Mouse (Mus musculus) liver, embryonic 12.5 days (tissue): ENCODE results near the gene Catsperg2. TPM values are rescaled to one million over a fixed set of nuclear protein-coding genes. Genes with fewer than 3 reads are reported as not detected.
"Not testable (repeated sequence)": the region's sequence is repeated elsewhere in the genome, so short reads cannot be mapped to it uniquely, and the experiment has no call there.

Experiments used
- ATAC-seq: fragments of 200-750 bp; cut with Nextera tagmentation; 2 replicates; pipeline ENCODE4 v1.8.0; 2017; ENCODE audit warnings: moderate number of reproducible peaks, mild to moderate bottlenecking, moderate library complexity
- H3K27ac ChIP-seq: fragments of 300-500 bp; sonication (generic); 2 replicates; pipeline ENCODE4 v1.5.1; 2016; ENCODE audit warnings: mild to moderate bottlenecking
- H3K27me3 ChIP-seq: fragments of 300-500 bp; sonication (generic); replicated peaks from 2 replicates; pipeline ENCODE4 v1.6.1; 2016; ENCODE audit warnings: mild to moderate bottlenecking, moderate library complexity
- H3K36me3 ChIP-seq: fragments of 300-500 bp; sonication (generic); 2 replicates; pipeline ENCODE4 v1.6.1; 2016; ENCODE audit warnings: mild to moderate bottlenecking, moderate library complexity
- H3K4me1 ChIP-seq: fragments of 300-500 bp; sonication (generic); 2 replicates; pipeline ENCODE4 v1.6.1; 2016
- H3K4me2 ChIP-seq: fragments of 300-500 bp; sonication (generic); 2 replicates; pipeline ENCODE4 v1.6.1; 2016; ENCODE audit warnings: mild to moderate bottlenecking, moderate library complexity
- H3K4me3 ChIP-seq: fragments of 300-500 bp; sonication (generic); 2 replicates; pipeline ENCODE4 v1.5.1; 2016; ENCODE audit warnings: mild to moderate bottlenecking, moderate library complexity
- H3K9ac ChIP-seq: fragments of 300-500 bp; sonication (generic); 2 replicates; pipeline ENCODE4 v1.6.1; 2016; ENCODE audit warnings: mild to moderate bottlenecking, moderate library complexity
- H3K9me3 ChIP-seq: fragments of 300-500 bp; sonication (generic); replicated peaks from 2 replicates; pipeline ENCODE4 v1.6.1; 2016; ENCODE audit warnings: mild to moderate bottlenecking, moderate library complexity
- WGBS: fragments of 180-500 bp; shearing (Covaris S2); methylation state at CpG from one replicate; pipeline ENCODE4 v1.1.7; 2016; ENCODE audit not compliant: insufficient replicate concordance; 5-methylcytosine and 5-hydroxymethylcytosine counted together
- polyA plus RNA-seq: library from polyadenylated mRNA; unstranded; fragments of >200 nt; fragmentation: Nextera tagmentation; extraction: Ambion mirVana; gene quantifications from 2 replicates; pipeline ENCODE4 v1.2.1, GENCODE M21; 2016

Gene Catsperg2
- polyA plus RNA-seq: not detected in 2 replicates

GRCm38 (mm10) chr7:29726860-29727259 is at the start of gene Catsperg2:
Gene Catsperg2, minus strand, starts transcription at chr7:29727032.
- H3K4me1 ChIP-seq, H3K9ac ChIP-seq, H3K27me3 ChIP-seq, ATAC-seq, H3K27ac ChIP-seq, H3K36me3 ChIP-seq, H3K9me3 ChIP-seq, H3K4me3 ChIP-seq: not testable (repeated sequence)
- H3K4me2 ChIP-seq: peak within 1 kb of the TSS; percentile 32
- WGBS: 54% methylated on average over 11 of the region's 11 CpGs

GRCm38 (mm10) chr7:29776568-29776967 is 49.7 kb upstream of the Catsperg2 start:
- peaks cover 16% of the 10 kb centered on the region for H3K9me3 ChIP-seq
- no peak overlapping the region for H3K27ac ChIP-seq
- peaks cover 80% of the 10 kb centered on the region for H3K36me3 ChIP-seq
- no peaks in the 10 kb centered on the region for H3K27me3 ChIP-seq
- no peak overlapping the region for H3K4me3 ChIP-seq
- ATAC-seq: no peak
- no peaks in the 10 kb centered on the region for H3K4me1 ChIP-seq
- no peak overlapping the region for H3K9ac ChIP-seq
- H3K4me2 ChIP-seq: no peak overlapping the region
- WGBS: 91% methylated on average over 19 of the region's 19 CpGs

- no peak overlapping the region for H3K4me3 ChIP-seq
- H3K27ac ChIP-seq: no peak overlapping the region
- no peak overlapping the region for H3K9ac ChIP-seq
- H3K36me3 ChIP-seq: peaks cover 88% of the 10 kb centered on the region
- H3K4me1 ChIP-seq: peaks cover 12% of the 10 kb centered on the region
- ATAC-seq: no peak
- no peaks in the 10 kb centered on the region for H3K27me3 ChIP-seq
- H3K4me2 ChIP-seq: no peak overlapping the region
- peaks cover 16% of the 10 kb centered on the region for H3K9me3 ChIP-seq
- 89% methylated on average over 3 of the region's 3 CpGs for WGBS
Measured at GRCm38 (mm10) chr7:29774371-29774770, 47.5 kb upstream of the Catsperg2 start.

GRCm38 (mm10) chr7:29773503-29773902 is 46.7 kb upstream of the Catsperg2 start:
- H3K4me2 ChIP-seq: no peak overlapping the region
- peaks cover 16% of the 10 kb centered on the region for H3K9me3 ChIP-seq
- no peaks in the 10 kb centered on the region for H3K27me3 ChIP-seq
- no peak overlapping the region for H3K27ac ChIP-seq
- no peak overlapping the region for H3K4me3 ChIP-seq
- no peak for ATAC-seq
- H3K36me3 ChIP-seq: peaks cover 79% of the 10 kb centered on the region
- H3K4me1 ChIP-seq: peaks cover 16% of the 10 kb centered on the region
- WGBS: 88% methylated on average over 7 of the region's 7 CpGs
- H3K9ac ChIP-seq: no peak overlapping the region

GRCm38 (mm10) chr7:29768980-29769379 is 42.1 kb upstream of the Catsperg2 start:
- Histone ChIP-seq H3K27me3 (no peaks in the 10 kb centered on the region), H3K9me3 (no peaks in the 10 kb centered on the region), H3K36me3 (peaks cover 34% of the 10 kb centered on the region), H3K4me2 (peak overlapping the region; percentile 82), H3K4me3 (peak overlapping the region; percentile 80), H3K27ac (peak overlapping the region; percentile 79), H3K9ac (peak overlapping the region; percentile 80), H3K4me1 (peaks cover 24% of the 10 kb centered on the region)
- 3% methylated on average over 10 of the region's 10 CpGs for WGBS
- ATAC-seq: no peak

GRCm38 (mm10) chr7:29768090-29768900 is 41.5 kb upstream of the Catsperg2 start, which contains the start of gene Zfp84:
Gene Zfp84, plus strand, starts transcription at chr7:29768552.
- H3K4me1 ChIP-seq: peaks cover 24% of the 10 kb centered on the region
- WGBS: under 1% methylated on average over 32 of the region's 32 CpGs
- H3K27ac ChIP-seq: peak within 1 kb of the TSS; percentile 79
- peaks cover 27% of the 10 kb centered on the region for H3K36me3 ChIP-seq
- no peaks in the 10 kb centered on the region for H3K27me3 ChIP-seq
- ATAC-seq: peak; percentile 96
- H3K4me3 ChIP-seq: peak within 1 kb of the TSS; percentile 80
- H3K9me3 ChIP-seq: no peaks in the 10 kb centered on the region
- peak within 1 kb of the TSS; percentile 80 for H3K9ac ChIP-seq
- peak within 1 kb of the TSS; percentile 82 for H3K4me2 ChIP-seq

GRCm38 (mm10) chr7:29767058-29767686 is 40.3 kb upstream of the Catsperg2 start:
- peaks cover 24% of the 10 kb centered on the region for H3K4me1 ChIP-seq
- WGBS: 2% methylated on average over 15 of the region's 15 CpGs
- H3K4me3 ChIP-seq: peak overlapping the region; percentile 80
- peak; percentile 46 for ATAC-seq
- H3K9ac ChIP-seq: peak overlapping the region; percentile 80
- H3K27ac ChIP-seq: peak overlapping the region; percentile 64
- H3K9me3 ChIP-seq: no peaks in the 10 kb centered on the region
- H3K4me2 ChIP-seq: peak overlapping the region; percentile 82
- H3K27me3 ChIP-seq: no peaks in the 10 kb centered on the region
- H3K36me3 ChIP-seq: peaks cover 17% of the 10 kb centered on the region

- H3K9me3 ChIP-seq: no peaks in the 10 kb centered on the region
- peaks cover 15% of the 10 kb centered on the region for H3K4me1 ChIP-seq
- H3K4me2 ChIP-seq: no peak overlapping the region
- WGBS: 67% methylated on average over 7 of the region's 7 CpGs
- no peaks in the 10 kb centered on the region for H3K27me3 ChIP-seq
- no peak overlapping the region for H3K4me3 ChIP-seq
- ATAC-seq: no peak
- H3K36me3 ChIP-seq: no peaks in the 10 kb centered on the region
- no peak overlapping the region for H3K9ac ChIP-seq
- no peak overlapping the region for H3K27ac ChIP-seq
Measured at GRCm38 (mm10) chr7:29764702-29765101, 37.9 kb upstream of the Catsperg2 start.

GRCm38 (mm10) chr7:29760476-29760875 is 33.6 kb upstream of the Catsperg2 start:
- Histone ChIP-seq H3K4me3 (no peak overlapping the region), H3K9ac (no peak overlapping the region), H3K36me3 (no peaks in the 10 kb centered on the region), H3K27ac (no peak overlapping the region), H3K4me2 (no peak overlapping the region), H3K4me1 (no peaks in the 10 kb centered on the region), H3K9me3 (0 out of 2 replicates have a peak, but pooled peaks cover 9% of the 10 kb centered on the region), H3K27me3 (no peaks in the 10 kb centered on the region)
- ATAC-seq: no peak
- 66% methylated on average over 5 of the region's 5 CpGs for WGBS

- no peak overlapping the region for H3K9ac ChIP-seq
- no peak overlapping the region for H3K27ac ChIP-seq
- H3K4me3 ChIP-seq: no peak overlapping the region
- H3K4me1 ChIP-seq: no peaks in the 10 kb centered on the region
- no peaks in the 10 kb centered on the region for H3K27me3 ChIP-seq
- H3K4me2 ChIP-seq: no peak overlapping the region
- WGBS: 58% methylated on average over 3 of the region's 3 CpGs
- no peaks in the 10 kb centered on the region for H3K36me3 ChIP-seq
- 0 out of 2 replicates have a peak, but pooled peaks cover 6% of the 10 kb centered on the region for H3K9me3 ChIP-seq
- no peak for ATAC-seq
Measured at GRCm38 (mm10) chr7:29742258-29742657, 15.4 kb upstream of the Catsperg2 start.

- no peaks in the 10 kb centered on the region for H3K27me3 ChIP-seq
- H3K36me3 ChIP-seq: no peaks in the 10 kb centered on the region
- no peak overlapping the region for H3K27ac ChIP-seq
- ATAC-seq: no peak
- 50% methylated on average over 2 of the region's 2 CpGs for WGBS
- H3K9me3 ChIP-seq: peaks cover 21% of the 10 kb centered on the region
- no peak overlapping the region for H3K9ac ChIP-seq
- no peak overlapping the region for H3K4me2 ChIP-seq
- no peak overlapping the region for H3K4me3 ChIP-seq
- H3K4me1 ChIP-seq: no peaks in the 10 kb centered on the region
Measured at GRCm38 (mm10) chr7:29728055-29728454, 1.2 kb upstream of the Catsperg2 start.

- not testable (repeated sequence) for ATAC-seq
Measured at GRCm38 (mm10) chr7:29725461-29726142, 1.2 kb downstream of the Catsperg2 start.

More at GRCm38 (mm10) chr7:29725461-29726142, 1.2 kb downstream of the Catsperg2 start:
- peak overlapping the region; percentile 32 for H3K4me2 ChIP-seq
- not testable (repeated sequence) for H3K27me3 ChIP-seq, H3K36me3 ChIP-seq, H3K27ac ChIP-seq, H3K9me3 ChIP-seq, H3K9ac ChIP-seq, H3K4me3 ChIP-seq, H3K4me1 ChIP-seq
- 16% methylated on average over 17 of the region's 17 CpGs for WGBS
